ENCODE assay signal across 8 mouse cellular contexts in genomic region chr3:88144648-88145410, GRCm38 (mm10). TPM values are rescaled to one million over a fixed set of nuclear protein-coding genes. Genes with fewer than 3 reads are reported as not detected.
DNase-seq lines count a peak whose midpoint lies in the region; ATAC-seq and TF ChIP-seq lines count a peak whose summit lies in the region.

No protein-coding gene starts in this region.

- no peaks in the 10 kb centered on the region for H3K36me3 ChIP-seq in lung, embryonic 15.5 days
- no peaks in the 10 kb centered on the region for H3K36me3 ChIP-seq in forebrain, embryonic 16.5 days (ENCODE audit: control insufficient read depth, insufficient read depth)
- peaks cover 4% of the 10 kb centered on the region; the same call in 1 of the 2 replicates for H3K36me3 ChIP-seq in kidney, embryonic 15.5 days
- 0 out of 2 replicates have a peak, but pooled peaks cover 3% of the 10 kb centered on the region for H3K36me3 ChIP-seq in midbrain, postnatal 0 days (ENCODE audit: insufficient read depth, low read length)

- peak overlapping the region; percentile 93 for H3K4me2 ChIP-seq in lung, embryonic 15.5 days
- peak overlapping the region; percentile 91 for H3K4me2 ChIP-seq in forebrain, embryonic 16.5 days (ENCODE audit: low read length)
- H3K4me2 ChIP-seq in kidney, embryonic 15.5 days, result peak overlapping the region; percentile 96
- peak overlapping the region; percentile 92 for H3K4me2 ChIP-seq in midbrain, postnatal 0 days (ENCODE audit: low read depth, low read length, poor library complexity, severe bottlenecking)

- H3K4me3 ChIP-seq in lung, embryonic 15.5 days, result peak overlapping the region; percentile 91
- peak overlapping the region; percentile 88 for H3K4me3 ChIP-seq in forebrain, embryonic 16.5 days (replicated peaks; ENCODE audit: low read length)
- H3K4me3 ChIP-seq in kidney, embryonic 15.5 days (replicated peaks), result peak overlapping the region; percentile 95
- peak overlapping the region; percentile 90; the same call in 1 of the 2 replicates for H3K4me3 ChIP-seq in midbrain, postnatal 0 days (ENCODE audit: low read depth, low read length)

- DNase-seq in lung, postnatal 10 days, result no peak
- DNase-seq in midbrain, postnatal 0 days (ENCODE audit: low spot score), result no peak
- no peak for DNase-seq in urinary bladder, adult 2 months (ENCODE audit: low spot score)
- DNase-seq in thymus, postnatal 0 days (ENCODE audit: low spot score), result no peak

- peaks cover 78% of the 10 kb centered on the region for H3K4me1 ChIP-seq in lung, embryonic 15.5 days
- peaks cover 70% of the 10 kb centered on the region for H3K4me1 ChIP-seq in forebrain, embryonic 16.5 days (replicated peaks; ENCODE audit: control insufficient read depth, insufficient read depth, low read length)
- H3K4me1 ChIP-seq in kidney, embryonic 15.5 days, result peaks cover 87% of the 10 kb centered on the region
- peaks cover 33% of the 10 kb centered on the region for H3K4me1 ChIP-seq in midbrain, postnatal 0 days (ENCODE audit: insufficient read depth, low read length)

- H3K27ac ChIP-seq in lung, embryonic 15.5 days, result no peak overlapping the region
- 0 out of 2 replicates have a peak overlapping the region, but pooled peaks have one; percentile 12 for H3K27ac ChIP-seq in forebrain, embryonic 16.5 days (ENCODE audit: low read length)
- H3K27ac ChIP-seq in kidney, embryonic 15.5 days, result peak overlapping the region; percentile 99
- H3K27ac ChIP-seq in midbrain, postnatal 0 days (ENCODE audit: low read depth, low read length), result 0 out of 2 replicates have a peak overlapping the region, but pooled peaks have one; percentile 19

- no peak for ATAC-seq in lung, embryonic 15.5 days (ENCODE audit: borderline replicate concordance, extremely low read depth, low FRiP score, low TSS enrichment)
- no peak for ATAC-seq in forebrain, embryonic 16.5 days
- ATAC-seq in kidney, embryonic 15.5 days (replicated peaks; ENCODE audit: low FRiP score), result no peak
- no peak for ATAC-seq in midbrain, postnatal 0 days (ENCODE audit: low FRiP score)
- ATAC-seq in inflammation-experienced regulatory T-cells, adult 6 months, result no peak

- no peaks in the 10 kb centered on the region for H3K9me3 ChIP-seq in lung, embryonic 15.5 days
- H3K9me3 ChIP-seq in forebrain, embryonic 16.5 days (ENCODE audit: control insufficient read depth, low read length), result no peaks in the 10 kb centered on the region
- no peaks in the 10 kb centered on the region for H3K9me3 ChIP-seq in kidney, embryonic 15.5 days (replicated peaks)
- no peaks in the 10 kb centered on the region for H3K9me3 ChIP-seq in midbrain, postnatal 0 days (ENCODE audit: low read length)

- H3K27me3 ChIP-seq in lung, embryonic 15.5 days, result no peaks in the 10 kb centered on the region
- H3K27me3 ChIP-seq in forebrain, embryonic 16.5 days (replicated peaks; ENCODE audit: control insufficient read depth, insufficient read depth, low read length), result no peaks in the 10 kb centered on the region
- no peaks in the 10 kb centered on the region for H3K27me3 ChIP-seq in kidney, embryonic 15.5 days
- H3K27me3 ChIP-seq in midbrain, postnatal 0 days (ENCODE audit: insufficient read depth, low read length), result peaks cover 5% of the 10 kb centered on the region; the same call in 1 of the 2 replicates

- 66% methylated on average over 6 of the region's 6 CpGs for WGBS in lung, embryonic 15.5 days
- 78% methylated on average over 6 of the region's 6 CpGs for WGBS in forebrain, embryonic 16.5 days
- WGBS in kidney, embryonic 15.5 days, result 50% methylated on average over 6 of the region's 6 CpGs
- 73% methylated on average over 6 of the region's 6 CpGs for WGBS in midbrain, postnatal 0 days

- H3K9ac ChIP-seq in lung, embryonic 15.5 days, result peak overlapping the region; percentile 75; the same call in 1 of the 2 replicates
- peak overlapping the region; percentile 85 for H3K9ac ChIP-seq in forebrain, embryonic 16.5 days (replicated peaks; ENCODE audit: low read depth, low read length)
- H3K9ac ChIP-seq in kidney, embryonic 15.5 days, result peak overlapping the region; percentile 88; the same call in 1 of the 2 replicates
- 0 out of 2 replicates have a peak overlapping the region, but pooled peaks have one; percentile 81 for H3K9ac ChIP-seq in midbrain, postnatal 0 days (replicated peaks; ENCODE audit: low read length, poor library complexity, severe bottlenecking)

- no peak for TF ChIP-seq CTCF in midbrain, postnatal 0 days (IDR thresholded peaks at IDR 0.05)

RNA-seq across cellular contexts. Expression of gene Mef2d, which starts 2.7 kb away (rescaled TPM):
- polyA plus RNA-seq in lung, embryonic 15.5 days (2015; fragmentation: Nextera tagmentation; extraction: Ambion mirVana), result 16.7 and 20.4 TPM in 2 replicates
- 25.1 and 28.3 TPM in 2 replicates for polyA plus RNA-seq in forebrain, embryonic 16.5 days (2015; fragmentation: Nextera tagmentation; extraction: Ambion mirVana)
- 18.5 and 21.5 TPM in 2 replicates for polyA plus RNA-seq in kidney, embryonic 15.5 days (2015; fragmentation: Nextera tagmentation; extraction: Ambion mirVana)
- total RNA-seq in midbrain, postnatal 0 days (2014; rRNA removed), result 45.5 and 59.6 TPM in 2 replicates
- 21.5 and 26.1 TPM in 2 replicates for polyA plus RNA-seq in midbrain, postnatal 0 days (2015; fragmentation: Nextera tagmentation; extraction: Ambion mirVana)
- polyA plus RNA-seq in inflammation-experienced regulatory T-cells, adult 6 months (2017; shearing (Covaris generic)), result 10 to 100 TPM; 16.6 to 32.0 (median 27.7) TPM
- polyA plus RNA-seq in urinary bladder, adult 2 months (2012; rRNA removed), result 34.6 and 51.0 TPM in 2 replicates
- 32.0 and 32.2 TPM in 2 replicates for polyA plus RNA-seq in thymus, postnatal 0 days (2015; fragmentation: Nextera tagmentation; extraction: Ambion mirVana)
